Mouse (Mus musculus) gastrocnemius, postnatal 4 days (tissue): Measurements from ENCODE around the gene Nexn. TPM values are rescaled to one million over a fixed set of nuclear protein-coding genes. Genes with fewer than 3 reads are reported as not detected.
"Not testable (repeated sequence)": the region's sequence is repeated elsewhere in the genome, so short reads cannot be mapped to it uniquely, and the experiment has no call there.

Source experiments
- DNase-seq, 2 experiments: peaks; one replicate each; pipeline ENCODE4 v3.0.0; 2021 to 2022; ENCODE audit warnings: low spot score in 2 of 2, mixed read lengths in 2 of 2
- long read RNA-seq, 2 experiments: library from polyadenylated mRNA; stranded (forward); transcript quantifications; one replicate each; pipeline ENCODE4 v2.0.0; 2021
- total RNA-seq, 2 experiments: library from RNA; stranded (reverse); gene quantifications; 2 replicates each; pipeline ENCODE4 v1.2.3; 2021

Nexn gene
- 100 to 1,000 TPM; 201 to 279 TPM for total RNA-seq
- long read RNA-seq, experiment 1, partial matches to known transcripts: 75 of 323 reads
- long read RNA-seq, experiment 1, other reads (novel, unspliced or antisense): 245 of 323 reads
- long read RNA-seq, experiment 2, partial matches to known transcripts: 72 of 277 reads
- long read RNA-seq, experiment 2, other reads (novel, unspliced or antisense): 200 of 277 reads

GRCm38 (mm10) chr3:152266036-152266421 lies at the start of gene Nexn:
Gene Nexn (minus strand): TSS chr3:152266350.
- DNase-seq: peak in 1 of 2 experiments; percentile 33

DNA sequence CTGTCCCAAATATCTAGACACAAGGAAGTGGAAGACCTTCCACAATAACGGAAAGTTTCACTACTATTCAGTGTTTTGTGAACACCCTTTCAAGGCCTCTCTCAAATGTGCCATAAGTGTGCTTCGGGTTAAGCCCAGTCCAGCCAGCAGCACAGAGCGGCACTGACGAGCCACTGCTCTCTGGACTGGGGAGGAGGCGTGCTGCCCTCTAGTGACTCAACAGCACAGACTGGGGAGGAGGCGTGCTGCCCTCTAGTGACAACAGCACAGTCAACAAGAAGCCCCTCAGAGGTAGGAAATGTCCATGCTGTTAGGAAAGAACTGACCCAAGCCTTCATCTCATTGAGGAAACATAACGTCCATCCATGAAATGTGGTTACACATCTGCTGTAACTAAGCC lies 49.5 kb upstream of the Nexn start:
- peak; percentile 74 to 86 for DNase-seq

DNA sequence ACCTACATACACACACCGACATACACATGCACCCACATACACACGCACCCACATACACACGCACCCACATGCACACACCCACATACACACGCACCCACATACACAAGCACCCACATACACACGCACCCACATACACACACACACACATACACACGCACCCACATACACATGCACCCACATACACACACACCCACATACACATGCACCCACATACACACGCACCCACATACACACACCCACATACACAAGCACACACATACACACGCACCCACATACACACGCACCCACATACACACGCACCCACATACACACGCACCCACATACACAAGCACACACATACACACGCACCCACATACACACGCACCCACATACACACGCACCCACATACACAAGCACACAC lies 48.5 kb upstream of the Nexn start:
- not testable (repeated sequence) for DNase-seq

- DNase-seq: no peak
These were observed 43.1 kb upstream of the Nexn start for GRCm38 (mm10) chr3:152309250-152309645.

DNA sequence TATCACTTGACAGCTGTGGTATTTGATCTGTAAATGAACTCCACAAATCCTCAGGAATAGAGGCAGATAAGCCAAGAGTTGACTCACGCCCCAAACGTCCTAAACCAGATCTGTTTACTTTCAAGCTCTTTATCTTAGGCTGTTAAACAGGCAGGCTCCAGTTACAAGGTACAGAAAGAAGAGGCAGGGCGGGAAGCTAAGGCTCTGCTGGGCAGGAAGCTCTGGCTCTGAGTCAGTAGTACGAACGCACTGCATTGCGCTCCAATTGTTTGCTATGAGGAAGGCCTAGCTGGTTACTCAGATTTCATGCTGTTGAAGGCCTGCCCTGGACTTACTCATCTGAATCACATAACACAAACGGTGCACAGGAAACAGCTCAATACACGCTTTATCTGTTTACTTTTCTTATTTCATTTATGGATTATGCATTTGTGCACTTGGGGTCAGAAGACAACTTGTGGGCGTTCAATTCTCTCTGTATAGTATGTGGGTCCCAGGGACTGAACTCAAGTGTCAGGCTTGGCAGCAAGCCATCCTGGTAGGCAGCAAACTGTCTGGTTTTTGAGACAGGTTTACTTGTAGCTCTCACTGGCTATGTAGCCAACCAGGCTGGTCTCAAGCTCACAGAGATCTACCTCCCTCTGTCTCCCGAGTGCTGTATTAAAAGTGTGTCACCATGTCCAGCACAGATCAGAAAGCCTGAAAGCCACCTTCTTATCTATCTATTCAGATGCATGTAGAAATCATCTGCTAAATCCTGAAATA lies 42.5 kb upstream of the Nexn start:
- peak in 1 of 2 experiments; percentile 31 for DNase-seq

DNA sequence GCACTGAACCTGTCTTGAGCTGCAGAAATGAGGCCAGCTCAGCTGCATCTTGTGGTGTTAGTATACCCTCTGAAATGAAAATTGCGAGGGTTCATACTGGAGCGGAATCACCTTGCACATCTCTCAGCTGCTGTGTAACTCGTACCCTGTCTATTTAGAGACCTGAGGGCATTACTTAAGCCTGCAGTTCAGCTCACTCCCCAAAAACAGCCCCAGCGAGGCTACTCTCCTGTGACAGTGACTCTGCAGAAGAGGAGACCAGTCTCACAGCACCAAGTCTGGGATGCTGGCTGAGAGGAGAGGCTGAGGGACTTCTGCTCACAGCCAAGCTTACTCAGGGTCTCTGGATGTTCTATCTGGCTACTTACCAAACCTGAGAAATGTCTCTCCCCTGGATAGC lies 39.8 kb upstream of the Nexn start:
- no peak for DNase-seq

DNA sequence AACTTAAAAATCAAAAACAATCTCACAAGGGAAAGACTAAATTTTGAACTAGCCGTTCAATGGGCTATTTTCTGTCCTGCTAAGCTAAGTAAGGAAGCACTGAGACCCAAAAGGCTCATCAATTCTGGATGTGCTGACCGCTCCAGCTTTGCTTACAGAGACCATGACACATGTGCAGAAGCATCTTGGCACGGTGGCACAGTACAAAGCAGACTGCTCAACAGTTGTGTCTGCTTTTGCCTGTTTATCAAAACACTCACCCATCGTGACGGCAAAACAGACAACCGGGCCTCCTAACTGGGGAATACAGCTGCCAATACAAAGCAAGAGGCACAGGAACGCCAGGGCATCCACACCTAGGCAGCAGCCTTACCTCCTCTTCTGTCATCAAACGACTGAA lies 38.9 kb upstream of the Nexn start:
- DNase-seq: no peak

GRCm38 (mm10) chr3:152304093-152304815 lies 38.1 kb upstream of the Nexn start:
- no peak for DNase-seq

DNA sequence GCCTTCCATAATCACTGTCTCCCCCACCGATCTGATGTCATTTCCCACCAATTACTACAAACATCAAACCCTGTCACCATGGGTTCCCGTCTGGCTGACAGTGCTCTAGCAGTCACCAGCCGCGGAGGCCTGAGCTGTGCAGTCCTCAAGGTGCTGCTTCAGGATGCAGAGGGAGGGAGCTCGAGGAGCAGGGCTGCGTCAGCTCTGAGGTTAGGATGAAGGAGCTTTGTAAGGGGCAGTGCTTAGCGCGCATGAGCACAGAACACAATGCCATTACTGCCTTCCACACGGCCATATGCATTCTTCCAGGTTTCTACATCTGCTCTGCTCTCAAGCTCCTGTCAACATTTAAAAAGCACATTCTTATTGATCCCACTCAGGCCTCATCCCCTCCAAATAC lies 36.8 kb upstream of the Nexn start:
- no peak for DNase-seq

- DNase-seq: no peak
These were observed 34.5 kb upstream of the Nexn start for GRCm38 (mm10) chr3:152300376-152301337.

DNA sequence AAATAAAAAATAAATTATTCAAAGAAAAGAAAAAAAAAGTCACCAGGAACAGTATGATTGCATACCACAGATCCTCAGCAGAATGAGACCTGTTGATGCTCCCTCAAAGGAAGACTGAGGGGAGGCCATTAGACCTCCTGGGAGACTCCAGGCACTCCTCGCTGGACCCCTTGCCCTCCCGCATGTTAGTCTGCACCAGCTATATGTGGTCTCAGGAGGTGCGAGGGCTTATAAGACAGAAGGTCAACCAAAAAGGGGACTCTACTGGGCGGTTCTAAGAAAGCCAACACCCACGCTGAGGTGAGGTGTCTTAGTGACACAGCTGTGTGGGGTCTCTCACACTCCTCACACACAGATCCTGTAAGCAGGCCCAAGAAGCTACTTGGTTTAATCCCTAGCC lies 29.7 kb upstream of the Nexn start:
- DNase-seq: no peak

DNA sequence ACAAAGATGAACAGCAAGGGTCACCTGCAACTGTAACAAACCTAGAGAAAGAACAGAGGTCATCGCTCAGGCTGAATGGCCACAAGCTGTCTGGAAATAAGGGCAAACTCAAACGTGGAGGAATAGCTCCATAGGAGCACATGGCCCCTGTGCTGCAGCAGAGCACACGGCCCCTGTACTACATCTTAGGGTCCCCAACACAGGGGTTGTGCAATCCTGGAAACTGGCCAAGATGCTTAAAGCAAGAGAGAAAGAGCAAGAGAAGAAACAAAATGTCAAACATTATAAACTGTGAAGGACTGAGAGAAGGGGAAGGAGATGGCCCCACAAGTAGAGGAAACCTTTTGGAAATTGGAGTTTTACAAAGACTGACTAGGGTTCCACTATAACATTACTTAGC lies 28.2 kb upstream of the Nexn start:
- DNase-seq: no peak

DNA sequence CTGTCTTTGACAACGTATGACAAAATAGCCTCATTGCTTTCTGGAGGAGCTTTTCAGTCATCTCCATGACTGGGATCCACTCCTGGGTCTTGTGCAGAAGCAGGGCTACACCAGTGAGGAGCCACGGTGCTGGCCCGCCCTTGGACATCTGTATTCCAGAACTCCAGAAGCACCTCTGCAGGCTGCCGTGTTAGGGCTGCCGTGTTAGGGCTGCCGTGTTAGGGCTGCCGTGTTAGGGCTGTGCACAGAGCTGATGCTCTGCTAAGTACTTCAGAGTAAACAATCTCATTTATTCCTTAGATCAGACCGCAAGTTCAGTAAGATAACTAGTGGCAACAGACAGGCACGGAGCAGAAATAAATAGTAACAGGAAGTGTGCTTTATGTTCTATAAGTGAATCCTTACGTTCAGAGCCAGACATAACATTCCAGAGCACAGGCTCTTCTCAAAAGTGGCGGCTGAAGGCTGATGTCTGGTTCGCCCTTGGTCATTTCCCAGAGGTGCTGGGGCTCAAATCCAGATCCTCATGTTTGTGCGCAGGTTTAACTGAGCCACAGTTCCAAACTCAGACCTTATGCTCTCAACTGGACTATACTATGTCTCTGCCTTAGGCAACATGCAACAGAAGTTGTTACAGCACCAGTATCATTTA lies 27.5 kb upstream of the Nexn start:
- DNase-seq: no peak

- no peak for DNase-seq
These were observed 25.7 kb upstream of the Nexn start for GRCm38 (mm10) chr3:152291895-152292294.

GRCm38 (mm10) chr3:152290175-152290798 lies 24.1 kb upstream of the Nexn start:
- no peak for DNase-seq

DNA sequence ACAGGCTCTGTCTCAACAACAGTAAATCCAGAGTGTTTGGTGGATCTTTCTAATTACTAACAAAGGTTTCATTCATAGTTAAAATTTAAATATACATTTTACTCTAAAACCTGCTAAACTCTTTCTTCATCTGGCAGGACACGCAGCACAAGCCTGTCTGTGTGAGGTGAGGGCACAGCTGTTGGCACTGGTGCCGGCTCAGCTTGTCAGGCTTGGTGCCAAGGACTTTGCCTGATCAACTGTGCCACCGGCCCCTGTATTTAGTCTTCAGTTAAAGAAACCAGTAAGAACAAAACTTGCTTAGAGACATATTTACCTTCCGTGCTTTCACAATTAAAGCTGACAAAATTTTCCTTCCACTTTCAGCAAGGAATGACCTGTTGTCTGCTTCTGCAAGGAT lies 22.6 kb upstream of the Nexn start:
- peak in 1 of 2 experiments; percentile 50 for DNase-seq

DNA sequence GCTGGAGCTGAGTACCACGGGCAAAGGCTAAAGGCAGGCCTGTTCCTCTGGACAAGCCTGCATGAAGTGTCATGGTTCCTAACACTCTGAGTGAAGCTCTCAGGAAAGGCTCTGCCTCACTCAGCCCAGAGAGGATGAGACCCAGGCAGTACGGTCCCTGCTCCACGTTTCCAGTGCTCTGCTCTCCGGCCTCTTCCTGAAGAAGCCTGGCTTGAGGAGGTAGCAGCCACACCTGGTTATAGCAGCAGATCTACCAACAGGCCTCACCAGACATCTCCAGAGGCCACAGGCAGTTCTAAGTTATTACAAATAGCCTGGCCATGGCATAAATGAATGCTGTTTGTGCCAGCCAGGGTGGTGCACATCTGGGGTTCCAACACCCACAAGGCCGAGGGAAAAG lies 22.1 kb upstream of the Nexn start:
- no peak for DNase-seq

DNA sequence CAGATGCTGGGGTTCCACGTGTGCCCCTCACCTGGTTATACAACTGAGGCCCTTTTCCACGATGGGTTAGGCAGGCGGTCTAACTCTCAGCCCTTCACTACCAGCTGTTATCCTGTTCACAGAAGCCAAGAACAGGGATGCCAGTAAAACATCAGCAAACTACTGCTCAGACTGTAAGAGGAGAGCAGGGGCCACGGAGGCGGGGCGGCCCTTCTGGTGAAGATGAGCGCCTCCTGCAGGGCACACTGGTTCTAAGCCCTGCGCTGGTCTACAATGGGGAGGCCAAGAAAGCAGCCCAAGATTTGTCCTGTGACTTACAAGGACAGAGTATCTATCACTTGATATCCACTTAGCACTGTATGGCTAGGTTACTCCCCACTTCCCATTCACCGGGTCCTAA lies 21.7 kb upstream of the Nexn start:
- DNase-seq: no peak

DNA sequence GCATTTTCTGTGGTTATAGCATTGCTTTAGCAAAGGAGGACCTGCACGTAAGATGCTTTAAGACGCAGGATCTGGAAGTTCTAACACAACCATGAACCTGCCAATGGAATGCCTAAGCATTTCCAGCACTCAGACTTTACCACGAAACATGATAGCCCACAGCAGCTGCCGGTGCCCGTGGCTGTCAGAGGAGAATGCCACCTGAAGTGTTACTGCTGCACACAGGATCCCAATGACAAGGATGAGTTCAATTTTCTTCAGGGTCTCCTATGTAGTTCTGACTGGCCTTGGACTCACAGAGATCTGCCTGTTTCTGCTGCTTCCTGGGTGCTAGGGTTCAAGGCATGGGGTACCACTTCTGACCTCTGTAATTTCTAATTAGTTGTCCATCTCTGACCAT lies 18.6 kb upstream of the Nexn start:
- no peak for DNase-seq

- no peak for DNase-seq
These were observed 18.2 kb upstream of the Nexn start for GRCm38 (mm10) chr3:152284306-152284705.
